Mouse (Mus musculus) lung, embryonic 16.5 days (tissue): Measurements from ENCODE around the gene Tet1. TPM values are rescaled to one million over a fixed set of nuclear protein-coding genes. Genes with fewer than 3 reads are reported as not detected.

ENCODE experiments used
- ATAC-seq: fragments of 200-750 bp; cut with Nextera tagmentation; 2 replicates; pipeline ENCODE4 v1.8.0; 2017; ENCODE audit warnings: low read depth, mild to moderate bottlenecking, moderate library complexity
- H3K27ac ChIP-seq: fragments of 300-500 bp; sonication (generic); 2 replicates; pipeline ENCODE4 v1.5.1; 2014; ENCODE audit warnings: mild to moderate bottlenecking, control low read depth, low read length
- H3K27me3 ChIP-seq: fragments of 300-500 bp; sonication (generic); 2 replicates; pipeline ENCODE4 v1.6.1; 2014; ENCODE audit warnings: low read depth, low read length, mixed read lengths; ENCODE audit not compliant: control insufficient read depth, insufficient read depth
- H3K36me3 ChIP-seq: fragments of 300-500 bp; sonication (generic); 2 replicates; pipeline ENCODE4 v1.6.1; 2014; ENCODE audit warnings: low read length; ENCODE audit not compliant: control insufficient read depth, insufficient read depth
- H3K4me1 ChIP-seq: fragments of 300-500 bp; sonication (generic); replicated peaks from 2 replicates; pipeline ENCODE4 v1.6.1; 2014; ENCODE audit warnings: low read length, mixed read lengths; ENCODE audit not compliant: control insufficient read depth, insufficient read depth
- H3K4me2 ChIP-seq: fragments of 300-500 bp; sonication (generic); 2 replicates; pipeline ENCODE4 v1.6.1; 2014; ENCODE audit warnings: low read depth, low read length, control low read depth
- H3K4me3 ChIP-seq: fragments of 300-500 bp; sonication (generic); 2 replicates; pipeline ENCODE4 v1.5.1; 2014; ENCODE audit warnings: mild to moderate bottlenecking, low read length, control low read depth
- H3K9ac ChIP-seq: fragments of 300-500 bp; sonication (generic); 2 replicates; pipeline ENCODE4 v1.6.1; 2014; ENCODE audit warnings: low read length, control low read depth
- H3K9me3 ChIP-seq: fragments of 300-500 bp; sonication (generic); 2 replicates; pipeline ENCODE4 v1.6.1; 2016; ENCODE audit warnings: low read length; ENCODE audit not compliant: control insufficient read depth
- WGBS: fragments of 180-500 bp; shearing (Covaris S2); extraction: QIAGEN DNeasy Blood & Tissue Kit; methylation state at CpG from one replicate; pipeline ENCODE4 v1.1.7; 2014; 5-methylcytosine and 5-hydroxymethylcytosine counted together
- polyA plus RNA-seq: library from polyadenylated mRNA; unstranded; fragments of >200 nt; fragmentation: Nextera tagmentation; extraction: Ambion mirVana; gene quantifications from 2 replicates; pipeline ENCODE4 v1.2.1, GENCODE M21; 2015

Gene Tet1
- polyA plus RNA-seq, 1 experiment from 2014 or later, result 27.0 TPM

DNA sequence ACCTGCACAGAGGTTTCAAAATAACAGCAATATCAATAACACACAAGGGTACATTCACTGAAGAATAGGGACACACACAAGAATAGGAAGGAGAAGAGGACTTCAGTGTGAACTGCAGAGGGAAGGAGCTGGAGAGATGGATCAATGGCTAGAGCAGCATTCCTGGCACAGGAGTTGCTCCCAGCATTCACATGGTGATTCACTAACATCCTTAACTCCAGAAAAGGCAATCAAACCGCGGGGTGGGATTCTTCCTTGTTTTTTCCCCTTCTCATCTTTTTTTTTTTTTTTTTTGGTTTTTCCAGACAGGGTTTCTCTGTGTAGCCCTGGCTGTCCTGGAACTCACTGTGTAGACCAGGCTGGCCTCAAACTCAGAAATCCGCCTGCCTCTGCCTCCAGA lies 14.3 kb downstream of the Tet1 start:
- Histone ChIP-seq H3K27ac (no peak overlapping the region), H3K4me3 (no peak overlapping the region), H3K4me2 (no peak overlapping the region), H3K4me1 (no peaks in the 10 kb centered on the region), H3K36me3 (no peaks in the 10 kb centered on the region), H3K9me3 (no peaks in the 10 kb centered on the region), H3K27me3 (no peaks in the 10 kb centered on the region), H3K9ac (no peak overlapping the region)
- no peak for ATAC-seq
- 77% methylated on average over 3 of the region's 3 CpGs for WGBS

DNA sequence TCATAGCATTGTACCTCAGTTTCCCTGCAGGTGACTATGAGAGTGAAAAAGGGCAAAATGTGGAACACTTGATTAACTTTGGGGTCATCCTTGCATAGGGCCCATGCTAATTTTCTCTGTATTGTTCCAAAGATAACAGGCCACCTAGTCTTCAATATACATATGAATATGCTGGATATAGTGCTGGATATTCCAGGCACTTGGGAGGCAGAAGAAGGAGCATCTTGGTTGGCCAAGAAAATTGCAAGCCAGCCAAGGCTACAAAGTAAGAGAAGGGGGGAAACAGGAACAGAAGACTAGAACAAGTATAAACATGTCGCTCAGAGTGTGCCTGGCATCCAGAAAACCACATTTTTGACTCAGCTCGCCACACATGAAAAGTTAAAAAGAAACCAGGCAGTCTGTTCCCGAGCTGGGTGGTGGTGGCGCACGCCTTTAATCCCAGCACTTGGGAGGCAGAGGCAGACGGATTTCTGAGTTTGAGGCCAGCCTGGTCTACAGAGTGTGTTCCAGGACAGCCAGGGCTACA lies 15.4 kb downstream of the Tet1 start:
- ATAC-seq, result no peak
- Histone ChIP-seq H3K27me3 (no peaks in the 10 kb centered on the region), H3K4me3 (no peak overlapping the region), H3K27ac (no peak overlapping the region), H3K4me1 (no peaks in the 10 kb centered on the region), H3K9me3 (no peaks in the 10 kb centered on the region), H3K9ac (no peak overlapping the region), H3K4me2 (no peak overlapping the region), H3K36me3 (no peaks in the 10 kb centered on the region)
- WGBS, result 56% methylated on average over 6 of the region's 6 CpGs

DNA sequence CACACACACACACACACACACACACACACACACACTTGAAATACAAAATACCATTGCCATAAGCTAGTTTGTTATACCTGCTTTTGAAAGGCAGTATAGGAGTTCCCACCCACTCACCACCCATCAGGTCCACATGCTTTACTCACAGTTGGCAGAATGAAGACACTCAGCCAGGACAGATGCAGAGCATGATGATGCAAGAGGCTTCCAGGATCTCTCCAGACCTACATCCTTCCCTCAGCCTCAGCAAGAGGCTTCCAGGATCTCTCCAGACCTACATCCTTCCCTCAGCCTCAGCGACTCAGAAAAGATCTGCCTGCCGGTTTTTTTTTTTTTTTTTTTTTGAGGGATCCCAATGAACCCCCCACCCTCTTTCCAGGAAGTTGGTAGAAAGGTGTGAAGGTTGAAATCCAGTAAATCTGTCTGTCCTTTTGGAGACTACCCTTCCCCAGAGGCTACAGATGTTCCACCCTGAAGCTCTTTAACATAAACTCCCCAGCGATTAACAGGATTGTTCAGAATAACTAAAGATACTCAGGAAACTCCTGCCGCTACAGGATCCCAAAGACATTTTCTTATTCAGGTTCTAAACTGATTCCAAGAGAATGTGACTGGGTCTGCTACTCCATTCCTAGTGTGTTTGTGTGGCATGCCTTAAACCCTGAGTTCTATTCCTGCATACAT lies 16.1 kb downstream of the Tet1 start:
- Histone ChIP-seq H3K4me1 (no peaks in the 10 kb centered on the region), H3K4me3 (no peak overlapping the region), H3K27ac (no peak overlapping the region), H3K9ac (no peak overlapping the region), H3K9me3 (no peaks in the 10 kb centered on the region), H3K36me3 (no peaks in the 10 kb centered on the region), H3K4me2 (no peak overlapping the region), H3K27me3 (no peaks in the 10 kb centered on the region)
- WGBS, result 16% methylated on average over 4 of the region's 4 CpGs
- ATAC-seq, result no peak

DNA sequence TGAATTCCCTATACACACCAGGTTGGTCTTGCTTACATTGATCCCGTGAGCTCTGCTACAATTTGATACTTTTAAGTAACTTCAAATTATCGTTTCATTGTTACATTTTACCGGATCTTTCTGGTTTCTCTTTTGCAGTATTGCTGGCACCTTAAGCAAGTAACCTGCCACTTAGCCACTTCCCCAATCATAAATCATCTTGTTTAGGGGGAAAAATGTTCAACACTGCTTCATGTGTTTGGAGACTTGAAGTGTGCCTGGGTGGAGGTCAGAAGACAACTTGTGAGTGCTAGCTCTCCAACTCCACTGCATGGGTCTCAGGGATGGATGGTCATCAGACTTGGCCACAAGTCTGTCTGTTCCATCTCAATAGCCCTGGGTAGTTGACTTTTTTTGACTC lies 17.8 kb downstream of the Tet1 start:
- no peak for ATAC-seq
- 81% methylated on average over 3 of the region's 3 CpGs for WGBS
- H3K9ac ChIP-seq, result no peak overlapping the region

DNA sequence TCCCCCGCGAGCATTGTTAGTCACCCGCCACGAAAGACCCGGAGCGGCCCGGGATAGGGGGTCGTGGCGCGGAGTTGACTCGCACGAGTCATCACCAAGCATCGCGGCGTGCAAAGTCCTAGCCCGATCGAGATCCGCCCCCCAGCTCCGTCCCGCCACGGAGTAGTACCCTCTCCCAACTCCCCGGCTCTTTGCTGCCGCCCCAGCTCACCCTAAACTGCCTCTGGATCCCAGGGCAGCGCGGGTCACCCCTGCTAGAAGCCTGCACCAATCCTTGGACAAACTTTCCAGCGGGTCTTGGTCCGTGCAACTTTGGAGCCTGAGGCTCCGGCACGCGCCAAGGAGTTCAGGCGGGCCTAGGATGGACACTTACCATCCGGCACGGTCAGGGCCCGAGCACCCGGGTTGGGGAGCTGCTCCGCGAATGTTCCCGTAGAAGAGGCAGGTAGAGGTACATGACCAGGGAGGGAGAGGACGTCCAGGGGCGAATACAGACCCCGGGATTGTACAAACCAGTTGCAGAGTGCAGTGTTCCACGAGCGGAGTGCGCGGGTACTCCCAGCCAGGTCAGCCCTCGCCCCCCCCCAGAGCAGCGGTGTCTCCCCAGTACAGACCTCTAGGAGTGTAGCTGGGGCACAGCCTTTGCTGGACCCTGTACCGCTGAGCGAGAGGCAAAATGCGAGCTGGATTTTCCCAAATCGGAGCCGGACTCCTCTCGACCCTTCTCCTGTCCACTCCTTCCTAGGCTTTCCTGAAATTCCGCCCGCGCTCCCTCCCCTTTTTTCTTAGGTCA lies 21.8 kb downstream of the Tet1 start:
- no peaks in the 10 kb centered on the region for H3K27me3 ChIP-seq
- H3K4me2 ChIP-seq, result peak overlapping the region; percentile 98
- WGBS, result under 1% methylated on average over 56 of the region's 56 CpGs
- H3K9me3 ChIP-seq, result no peaks in the 10 kb centered on the region
- ATAC-seq, result peak; percentile 91
- peak overlapping the region; percentile 53 for H3K27ac ChIP-seq
- H3K9ac ChIP-seq, result peak overlapping the region; percentile 83
- 0 out of 2 replicates have a peak, but pooled peaks cover 5% of the 10 kb centered on the region for H3K4me1 ChIP-seq
- H3K4me3 ChIP-seq, result peak overlapping the region; percentile 68
- H3K36me3 ChIP-seq, result no peaks in the 10 kb centered on the region

More for the DNA sequence above, 17.8 kb downstream of the Tet1 start:
- no peaks in the 10 kb centered on the region for H3K36me3 ChIP-seq
- no peaks in the 10 kb centered on the region for H3K4me1 ChIP-seq
- no peak overlapping the region for H3K27ac ChIP-seq
- H3K4me3 ChIP-seq, result no peak overlapping the region
- no peaks in the 10 kb centered on the region for H3K9me3 ChIP-seq
- no peak overlapping the region for H3K4me2 ChIP-seq
- H3K27me3 ChIP-seq, result no peaks in the 10 kb centered on the region

DNA sequence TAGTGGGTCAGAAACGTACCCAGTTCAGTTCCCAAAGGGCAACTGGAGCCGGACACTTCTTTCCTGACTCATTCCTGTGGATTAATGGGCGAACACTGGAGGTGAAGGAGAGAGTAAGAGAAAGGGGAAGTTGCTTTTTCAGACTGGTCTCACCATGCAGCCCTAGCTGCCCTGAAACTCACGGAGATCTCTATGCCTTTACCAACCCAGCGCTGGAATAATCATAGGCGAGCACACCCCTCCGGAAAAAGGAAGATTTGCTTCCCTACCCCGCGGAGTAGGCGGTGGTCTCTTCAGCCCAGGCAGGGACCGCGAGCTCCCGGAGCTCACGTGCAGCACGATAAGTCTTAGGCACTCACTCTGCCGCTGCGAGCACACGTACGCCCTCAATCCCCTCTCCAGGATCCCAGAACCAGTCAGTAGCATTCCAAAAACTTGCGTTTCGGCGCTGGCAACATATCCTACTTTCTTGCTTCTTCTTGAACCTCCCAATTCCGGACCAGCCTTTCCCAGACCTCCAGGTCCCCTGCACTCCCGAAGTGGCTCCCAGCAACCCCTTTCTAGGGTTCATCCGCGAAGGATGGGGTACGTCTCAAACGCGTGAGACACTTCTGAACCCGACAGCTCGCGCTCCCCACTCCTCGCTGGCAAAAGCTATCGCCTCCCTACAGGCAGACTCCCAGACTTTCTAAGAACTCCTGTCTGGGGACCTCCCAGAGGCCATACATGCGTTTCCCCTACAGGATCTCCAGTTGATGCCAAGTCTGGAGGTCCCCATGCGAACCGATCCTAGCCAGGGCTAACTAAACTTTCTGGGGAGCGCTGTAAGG lies 22.6 kb downstream of the Tet1 start:
- no peaks in the 10 kb centered on the region for H3K9me3 ChIP-seq
- H3K4me1 ChIP-seq, result 0 out of 2 replicates have a peak, but pooled peaks cover 5% of the 10 kb centered on the region
- under 1% methylated on average over 38 of the region's 38 CpGs for WGBS
- peak; percentile 79 for ATAC-seq
- H3K4me3 ChIP-seq, result peak overlapping the region; percentile 68
- peak overlapping the region; percentile 83 for H3K9ac ChIP-seq
- peak overlapping the region; percentile 53 for H3K27ac ChIP-seq
- H3K36me3 ChIP-seq, result no peaks in the 10 kb centered on the region
- peak overlapping the region; percentile 98 for H3K4me2 ChIP-seq
- no peaks in the 10 kb centered on the region for H3K27me3 ChIP-seq

DNA sequence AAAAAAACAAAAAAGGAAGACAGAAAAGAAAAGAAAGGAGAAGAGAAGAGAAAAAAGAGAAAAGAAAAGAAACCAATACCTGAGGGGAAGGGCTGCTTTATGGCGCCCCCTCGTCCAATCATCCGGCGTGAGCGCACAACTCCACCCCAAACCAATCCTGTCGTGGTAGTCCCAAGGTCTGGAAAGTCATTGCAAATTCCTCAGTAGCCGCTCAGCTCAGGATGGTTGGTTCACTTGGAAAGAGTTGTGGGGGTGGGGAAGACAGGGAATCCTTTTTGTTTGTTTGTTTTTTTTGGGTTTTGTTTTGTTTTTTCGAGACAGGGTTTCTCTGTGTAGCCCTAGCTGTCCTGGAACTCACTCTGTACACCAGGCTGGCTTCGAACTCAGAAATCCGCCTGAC lies 23.3 kb downstream of the Tet1 start:
- no peaks in the 10 kb centered on the region for H3K9me3 ChIP-seq
- no peak overlapping the region for H3K27ac ChIP-seq
- H3K27me3 ChIP-seq, result no peaks in the 10 kb centered on the region
- H3K9ac ChIP-seq, result no peak overlapping the region; the same call in 1 of the 2 replicates
- no peak for ATAC-seq
- 35% methylated on average over 10 of the region's 10 CpGs for WGBS
- H3K4me2 ChIP-seq, result peak overlapping the region; percentile 98
- H3K4me3 ChIP-seq, result peak overlapping the region; percentile 68
- H3K4me1 ChIP-seq, result 0 out of 2 replicates have a peak, but pooled peaks cover 5% of the 10 kb centered on the region
- H3K36me3 ChIP-seq, result no peaks in the 10 kb centered on the region

DNA sequence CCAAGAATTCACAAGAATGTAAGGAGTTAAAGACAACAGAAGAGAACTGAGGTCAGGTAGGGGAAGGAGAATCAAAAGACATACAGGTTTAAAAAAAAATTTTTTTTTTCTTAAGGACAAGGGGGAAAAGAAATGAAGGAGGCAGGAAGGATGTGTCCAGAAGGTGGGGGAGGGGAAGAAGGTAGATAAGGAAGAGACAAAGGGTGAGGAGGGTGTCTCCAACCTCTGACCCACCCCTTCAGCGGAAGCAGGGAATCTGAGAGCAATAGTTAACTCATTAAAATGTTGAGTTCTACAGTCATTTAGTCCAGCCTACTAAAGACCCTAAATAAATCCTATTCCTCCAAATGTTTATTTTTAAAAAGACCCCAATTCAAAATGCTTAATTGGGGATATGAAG lies 24.3 kb downstream of the Tet1 start:
- no peak overlapping the region for H3K27ac ChIP-seq
- H3K36me3 ChIP-seq, result peaks cover 4% of the 10 kb centered on the region; the same call in 1 of the 2 replicates
- no peak overlapping the region for H3K9ac ChIP-seq
- WGBS, result 75% methylated on average over 1 of the region's 1 CpGs
- 0 out of 2 replicates have a peak, but pooled peaks cover 5% of the 10 kb centered on the region for H3K4me1 ChIP-seq
- no peaks in the 10 kb centered on the region for H3K27me3 ChIP-seq
- H3K4me3 ChIP-seq, result no peak overlapping the region
- ATAC-seq, result no peak
- H3K4me2 ChIP-seq, result no peak overlapping the region
- peaks cover 2% of the 10 kb centered on the region for H3K9me3 ChIP-seq
